Mouse (Mus musculus) heart, postnatal 0 days (tissue): ENCODE measurements around the gene Ust. TPM values are rescaled to one million over a fixed set of nuclear protein-coding genes. Genes with fewer than 3 reads are reported as not detected.

Experiments
- ATAC-seq: fragments of 200-750 bp; cut with Nextera tagmentation; 2 replicates; pipeline ENCODE4 v1.8.0; 2017; ENCODE audit warnings: low read depth, moderate number of reproducible peaks, moderate library complexity; ENCODE audit not compliant: insufficient read depth
- DNase-seq: peaks from one replicate; pipeline ENCODE4 v3.0.0-alpha.2; 2016; ENCODE audit warnings: low spot score
- H3K27ac ChIP-seq: fragments of 300-500 bp; sonication (generic); 2 replicates; pipeline ENCODE4 v1.5.1; 2014; ENCODE audit warnings: low read depth, mild to moderate bottlenecking
- H3K27me3 ChIP-seq: fragments of 300-500 bp; sonication (generic); 2 replicates; pipeline ENCODE4 v1.6.1; 2014; ENCODE audit warnings: low read length, mixed read lengths; ENCODE audit not compliant: control insufficient read depth, insufficient read depth
- H3K36me3 ChIP-seq: fragments of 300-500 bp; sonication (generic); replicated peaks from 2 replicates; pipeline ENCODE4 v1.6.1; 2014; ENCODE audit warnings: low read length, mixed read lengths; ENCODE audit not compliant: control insufficient read depth, insufficient read depth
- H3K4me1 ChIP-seq: fragments of 300-500 bp; sonication (generic); 2 replicates; pipeline ENCODE4 v1.6.1; 2014; ENCODE audit warnings: antibody characterized with exemption; ENCODE audit not compliant: control insufficient read depth, insufficient read depth
- H3K4me2 ChIP-seq: fragments of 300-500 bp; sonication (generic); 2 replicates; pipeline ENCODE4 v1.6.1; 2014; ENCODE audit warnings: low read depth, mild to moderate bottlenecking, low read length, moderate library complexity
- H3K4me3 ChIP-seq: fragments of 300-500 bp; sonication (generic); 2 replicates; pipeline ENCODE4 v1.5.1; 2014; ENCODE audit warnings: low read depth, low read length
- H3K9ac ChIP-seq: fragments of 300-500 bp; sonication (generic); replicated peaks from 2 replicates; pipeline ENCODE4 v1.6.1; 2014; ENCODE audit warnings: low read depth, low read length, mixed read lengths
- H3K9me3 ChIP-seq: fragments of 300-500 bp; sonication (generic); replicated peaks from 2 replicates; pipeline ENCODE4 v1.6.1; 2016; ENCODE audit warnings: low read length; ENCODE audit not compliant: control insufficient read depth
- CTCF ChIP-seq: IDR thresholded peaks from 2 replicates; pipeline ENCODE4 v1.5.1; 2016; ENCODE audit warnings: antibody characterized with exemption, control low read depth, low read depth
- EP300 ChIP-seq: IDR thresholded peaks from 2 replicates; pipeline ENCODE4 v1.6.1; 2016; ENCODE audit warnings: antibody characterized with exemption, low read depth
- WGBS: fragments of 180-500 bp; shearing (Covaris S2); extraction: QIAGEN DNeasy Blood & Tissue Kit; methylation state at CpG from one replicate; pipeline ENCODE4 v1.1.7; 2014; 5-methylcytosine and 5-hydroxymethylcytosine counted together
- polyA plus RNA-seq: library from polyadenylated mRNA; unstranded; fragments of >200 nt; fragmentation: Nextera tagmentation; extraction: Ambion mirVana; gene quantifications from 2 replicates; pipeline ENCODE4 v1.2.1, GENCODE M21; 2015
- total RNA-seq: library from RNA; depleted of rRNA; stranded (reverse); fragments of >200 nt; gene quantifications from 2 replicates; pipeline ENCODE4 v1.2.3, GENCODE M21; 2014; ENCODE audit warnings: low replicate concordance

Ust gene
- total and polyA plus RNA-seq, 2 experiments from 2014 or later = 1.1 to 1.2 TPM

GRCm38 (mm10) chr10:8177618-8178017 lies 341.0 kb downstream of the Ust start:
- Histone ChIP-seq H3K4me2 (no peak overlapping the region), H3K9ac (no peak overlapping the region), H3K9me3 (no peaks in the 10 kb centered on the region), H3K4me3 (no peak overlapping the region), H3K36me3 (no peaks in the 10 kb centered on the region), H3K27ac (no peak overlapping the region), H3K27me3 (no peaks in the 10 kb centered on the region), H3K4me1 (no peaks in the 10 kb centered on the region)
- no peak for DNase-seq
- no peak for ATAC-seq
- 67% methylated on average over 5 of the region's 5 CpGs for WGBS
- TF ChIP-seq CTCF (0 out of 2 replicates have a peak, but pooled peaks have one; percentile 24), EP300 (no peak)

- no peak for ATAC-seq
- Histone ChIP-seq H3K27ac (no peak overlapping the region), H3K4me2 (no peak overlapping the region), H3K9me3 (no peaks in the 10 kb centered on the region), H3K27me3 (no peaks in the 10 kb centered on the region), H3K4me1 (no peaks in the 10 kb centered on the region), H3K9ac (no peak overlapping the region), H3K36me3 (no peaks in the 10 kb centered on the region), H3K4me3 (no peak overlapping the region)
- TF ChIP-seq CTCF (no peak), EP300 (no peak)
- no peak for DNase-seq
- WGBS = 65% methylated on average over 13 of the region's 13 CpGs
Observed at GRCm38 (mm10) chr10:8176351-8177053, 342.1 kb downstream of the Ust start.

- Histone ChIP-seq H3K9ac (no peak overlapping the region), H3K36me3 (no peaks in the 10 kb centered on the region), H3K27ac (no peak overlapping the region), H3K27me3 (no peaks in the 10 kb centered on the region), H3K4me2 (no peak overlapping the region), H3K9me3 (no peaks in the 10 kb centered on the region), H3K4me3 (no peak overlapping the region), H3K4me1 (no peaks in the 10 kb centered on the region)
- 73% methylated on average over 3 of the region's 3 CpGs for WGBS
- TF ChIP-seq EP300 (no peak), CTCF (no peak)
- ATAC-seq (no peak), DNase-seq (no peak)
Observed at GRCm38 (mm10) chr10:8176008-8176350, 342.6 kb downstream of the Ust start.

- Histone ChIP-seq H3K27ac (no peak overlapping the region), H3K9me3 (no peaks in the 10 kb centered on the region), H3K4me1 (no peaks in the 10 kb centered on the region), H3K27me3 (no peaks in the 10 kb centered on the region), H3K4me2 (no peak overlapping the region), H3K9ac (no peak overlapping the region), H3K36me3 (no peaks in the 10 kb centered on the region), H3K4me3 (no peak overlapping the region)
- no peak for ATAC-seq
- 76% methylated on average over 2 of the region's 2 CpGs for WGBS
- DNase-seq = no peak
- TF ChIP-seq CTCF (no peak), EP300 (no peak)
Observed at GRCm38 (mm10) chr10:8174697-8175096, 343.9 kb downstream of the Ust start.

GRCm38 (mm10) chr10:8174230-8174629 lies 344.4 kb downstream of the Ust start:
- TF ChIP-seq EP300 = no peak
- TF ChIP-seq CTCF = no peak
- no peak for DNase-seq
- no peak for ATAC-seq
- Histone ChIP-seq H3K9me3 (no peaks in the 10 kb centered on the region), H3K4me3 (no peak overlapping the region), H3K4me1 (no peaks in the 10 kb centered on the region), H3K27ac (no peak overlapping the region), H3K4me2 (no peak overlapping the region), H3K36me3 (no peaks in the 10 kb centered on the region), H3K9ac (no peak overlapping the region), H3K27me3 (no peaks in the 10 kb centered on the region)
- 78% methylated on average over 7 of the region's 7 CpGs for WGBS

GRCm38 (mm10) chr10:8173032-8173431 lies 345.6 kb downstream of the Ust start:
- ATAC-seq = no peak
- TF ChIP-seq CTCF (no peak), EP300 (no peak)
- no peak overlapping the region for H3K4me2 ChIP-seq
- no peak overlapping the region for H3K27ac ChIP-seq
- 76% methylated on average over 3 of the region's 3 CpGs for WGBS
- DNase-seq = no peak
- no peak overlapping the region for H3K4me3 ChIP-seq
- H3K36me3 ChIP-seq = no peaks in the 10 kb centered on the region
- H3K27me3 ChIP-seq = no peaks in the 10 kb centered on the region
- H3K9ac ChIP-seq = no peak overlapping the region
- H3K4me1 ChIP-seq = no peaks in the 10 kb centered on the region
- 0 out of 2 replicates have a peak, but pooled peaks cover 6% of the 10 kb centered on the region for H3K9me3 ChIP-seq
